Mouse (Mus musculus): ENCODE data around the gene Asl. TPM values are rescaled to one million over a fixed set of nuclear protein-coding genes. Genes with fewer than 3 reads are reported as not detected.
A peak's percentile ranks its signal among the peaks of the same experiment; 100 is the strongest.

Asl gene
- 10 to 100 TPM; 18.0 to 18.8 TPM for total RNA-seq (2021)

GRCm38 (mm10) chr5:130029142-130029897 is at the start of gene Asl, which contains the start of gene Crcp:
Gene Asl (minus strand): TSS chr5:130029247.
Gene Crcp (plus strand): TSS chr5:130029290.
- DNase-seq = peak; percentile 88

- DNase-seq = no peak
These were observed 49.7 kb upstream of the Asl start for GRCm38 (mm10) chr5:130078834-130079156.

GRCm38 (mm10) chr5:130078096-130078833 is 49.2 kb upstream of the Asl start:
- DNase-seq = no peak

GRCm38 (mm10) chr5:130076396-130076795 is 47.3 kb upstream of the Asl start:
- DNase-seq = no peak

- DNase-seq = no peak
These were observed 45.4 kb upstream of the Asl start for GRCm38 (mm10) chr5:130074491-130074890.

- DNase-seq = no peak
These were observed 44.0 kb upstream of the Asl start, which contains the start of gene Tpst1 for GRCm38 (mm10) chr5:130073026-130073425. Gene Tpst1 (plus strand): TSS chr5:130073326.

GRCm38 (mm10) chr5:130067841-130068264 is 38.8 kb upstream of the Asl start:
- no peak for DNase-seq

GRCm38 (mm10) chr5:130065579-130065978 is 36.5 kb upstream of the Asl start:
- no peak for DNase-seq

- no peak for DNase-seq
These were observed 34.7 kb upstream of the Asl start for GRCm38 (mm10) chr5:130063760-130064159.

GRCm38 (mm10) chr5:130062096-130062495 is 33.0 kb upstream of the Asl start:
- DNase-seq = no peak

- DNase-seq = no peak
These were observed 31.2 kb upstream of the Asl start for GRCm38 (mm10) chr5:130060329-130060665.

GRCm38 (mm10) chr5:130059413-130060328 is 30.6 kb upstream of the Asl start:
- DNase-seq = no peak

- no peak for DNase-seq
These were observed 27.3 kb upstream of the Asl start for GRCm38 (mm10) chr5:130056303-130056702.

GRCm38 (mm10) chr5:130055688-130056087 is 26.6 kb upstream of the Asl start:
- DNase-seq = no peak

GRCm38 (mm10) chr5:130052955-130053354 is 23.9 kb upstream of the Asl start:
- no peak for DNase-seq

GRCm38 (mm10) chr5:130052510-130052909 is 23.5 kb upstream of the Asl start:
- no peak for DNase-seq

- no peak for DNase-seq
These were observed 22.2 kb upstream of the Asl start for GRCm38 (mm10) chr5:130051073-130051860.

- DNase-seq = peak in 1 of 2 experiments; percentile 15
These were observed 21.4 kb upstream of the Asl start for GRCm38 (mm10) chr5:130050416-130050815.

GRCm38 (mm10) chr5:130048786-130049520 is 19.9 kb upstream of the Asl start:
- DNase-seq = no peak

- DNase-seq = no peak
These were observed 18.0 kb upstream of the Asl start for GRCm38 (mm10) chr5:130047013-130047412.

GRCm38 (mm10) chr5:130046589-130046988 is 17.5 kb upstream of the Asl start:
- DNase-seq = no peak

Measured in layer of hippocampus, postnatal 36 days (tissue).